Mouse (Mus musculus): ENCODE results near the gene Rarres1. TPM values are rescaled to one million over a fixed set of nuclear protein-coding genes. Genes with fewer than 3 reads are reported as not detected.

Rarres1 gene
- total RNA-seq, 1 experiment from 2014 or later = 1.5 TPM

- DNase-seq = no peak
Measured at GRCm38 (mm10) chr3:67492086-67492869, 23.0 kb downstream of the Rarres1 start.

GRCm38 (mm10) chr3:67490156-67490555 lies 25.2 kb downstream of the Rarres1 start:
- peak; percentile 14 for DNase-seq

GRCm38 (mm10) chr3:67485233-67485632 lies 30.1 kb downstream of the Rarres1 start:
- no peak for DNase-seq

GRCm38 (mm10) chr3:67482400-67482799 lies 32.9 kb downstream of the Rarres1 start:
- DNase-seq = no peak

- no peak for DNase-seq
Measured at GRCm38 (mm10) chr3:67479806-67480205, 35.5 kb downstream of the Rarres1 start.

- no peak for DNase-seq
Measured at GRCm38 (mm10) chr3:67473438-67473837, 41.9 kb downstream of the Rarres1 start.

GRCm38 (mm10) chr3:67471408-67472127 lies 43.8 kb downstream of the Rarres1 start:
- DNase-seq = no peak

- no peak for DNase-seq
Measured at GRCm38 (mm10) chr3:67467281-67467680, 48.0 kb downstream of the Rarres1 start.

- DNase-seq = no peak
Measured at GRCm38 (mm10) chr3:67466576-67466975, 48.7 kb downstream of the Rarres1 start.

- DNase-seq = peak; percentile 82
Measured at GRCm38 (mm10) chr3:67463450-67464372, 51.6 kb downstream of the Rarres1 start, which contains the start of gene Lxn. Gene Lxn (minus strand): TSS chr3:67463926.

- no peak for DNase-seq
Measured at GRCm38 (mm10) chr3:67463001-67463400, 52.3 kb downstream of the Rarres1 start.

- no peak for DNase-seq
Measured at GRCm38 (mm10) chr3:67462578-67462977, 52.7 kb downstream of the Rarres1 start.

GRCm38 (mm10) chr3:67462015-67462414 lies 53.3 kb downstream of the Rarres1 start:
- DNase-seq = no peak

GRCm38 (mm10) chr3:67459881-67460280 lies 55.4 kb downstream of the Rarres1 start:
- no peak for DNase-seq

- DNase-seq = no peak
Measured at GRCm38 (mm10) chr3:67450601-67451210, 64.6 kb downstream of the Rarres1 start.

- no peak for DNase-seq
Measured at GRCm38 (mm10) chr3:67449660-67450059, 65.7 kb downstream of the Rarres1 start.

GRCm38 (mm10) chr3:67447143-67447542 lies 68.2 kb downstream of the Rarres1 start:
- no peak for DNase-seq

- no peak for DNase-seq
Measured at GRCm38 (mm10) chr3:67434011-67434410, 81.3 kb downstream of the Rarres1 start.

- DNase-seq = peak; percentile 95
Measured at GRCm38 (mm10) chr3:67429999-67430380, 85.3 kb downstream of the Rarres1 start, which contains the start of gene Gfm1. Gene Gfm1 (plus strand): TSS chr3:67430096.

- no peak for DNase-seq
Measured at GRCm38 (mm10) chr3:67429338-67429998, 85.9 kb downstream of the Rarres1 start.
